ENCODE assay signal across 23 mouse cellular contexts in the genomic region with DNA sequence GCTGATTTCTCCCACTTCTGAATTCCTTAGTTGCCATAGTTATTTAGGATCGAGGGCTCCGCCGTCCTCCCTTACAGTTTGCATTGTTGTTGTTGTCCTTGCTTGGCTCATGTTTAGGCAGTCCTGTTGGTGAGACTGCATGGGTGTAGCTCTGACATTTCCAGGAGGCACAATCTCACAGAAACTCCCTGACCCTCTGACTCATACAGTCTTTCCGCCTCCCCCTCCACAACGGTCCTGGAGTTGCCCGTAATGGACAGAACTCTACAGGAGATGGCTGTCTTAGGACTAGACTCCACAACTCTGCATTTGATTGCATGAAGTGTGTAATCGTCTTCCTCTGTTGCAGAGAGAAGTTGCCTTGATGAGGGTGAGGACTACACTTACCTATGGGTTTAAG.
DNase-seq lines count a peak whose midpoint lies in the region; ATAC-seq and TF ChIP-seq lines count a peak whose summit lies in the region.
"Had no signal": no experiment of that assay in that cellular context is flagged by ENCODE, and none has a peak within 500 bp of the region (broad histone marks: within the 10 kb centered on the region; RNA-seq: fewer than 3 reads in every experiment).

No protein-coding gene starts in this region.

- H3K9me3 ChIP-seq in heart, embryonic 12.5 days (replicated peaks): no peaks in the 10 kb centered on the region
- H3K9me3 ChIP-seq: forebrain, embryonic 13.5 days; G1E; hindbrain, embryonic 15.5 days; midbrain, embryonic 12.5 days; neural tube, embryonic 13.5 days had no signal

- 68% methylated on average over 7 of the region's 7 CpGs for WGBS in heart, embryonic 12.5 days
- WGBS in macrophage (ENCODE audit: missing documents): 73% methylated on average over 7 of the region's 7 CpGs

- TF ChIP-seq CTCF in testis, adult 2 months (IDR thresholded peaks at IDR 0.05; ENCODE audit: control insufficient read depth, insufficient read depth, insufficient replicate concordance, low read depth, low read length): no peak

- no peak for TF ChIP-seq POLR2A in testis, adult 2 months (IDR thresholded peaks at IDR 0.05; ENCODE audit: control insufficient read depth, low read depth, low read length)

- H3K9ac ChIP-seq in heart, embryonic 12.5 days: 0 out of 2 replicates have a peak overlapping the region, but pooled peaks have one; percentile 38
- H3K9ac ChIP-seq: forebrain, embryonic 13.5 days; hindbrain, embryonic 15.5 days; midbrain, embryonic 12.5 days; neural tube, embryonic 13.5 days had no signal

- peak overlapping the region; percentile 75 for H3K27ac ChIP-seq in heart, embryonic 12.5 days (ENCODE audit: poor library complexity, severe bottlenecking)
- H3K27ac ChIP-seq in testis, adult 2 months (ENCODE audit: control insufficient read depth, insufficient read depth, low read depth, low read length): peak overlapping the region; percentile 15; the same call in 1 of the 2 replicates
- H3K27ac ChIP-seq in brown adipose tissue, adult 24 weeks (replicated peaks; ENCODE audit: low read depth, low read length): peak overlapping the region; percentile 91
- peak overlapping the region; percentile 47 for H3K27ac ChIP-seq in macrophage
- H3K27ac ChIP-seq: forebrain, embryonic 13.5 days; hindbrain, embryonic 15.5 days; layer of hippocampus, adult 2 months; midbrain, embryonic 12.5 days; neural tube, embryonic 13.5 days; stomach, postnatal 0 days had no signal

- H3K4me3 ChIP-seq in heart, embryonic 12.5 days: no peak overlapping the region
- H3K4me3 ChIP-seq in testis, adult 2 months (ENCODE audit: control insufficient read depth, low read depth, low read length): no peak overlapping the region
- no peak overlapping the region for H3K4me3 ChIP-seq in brown adipose tissue, adult 24 weeks (ENCODE audit: insufficient read depth, low read depth, low read length)
- H3K4me3 ChIP-seq in macrophage (ENCODE audit: inconsistent target): no peak overlapping the region
- H3K4me3 ChIP-seq: forebrain, embryonic 13.5 days; hindbrain, embryonic 15.5 days; layer of hippocampus, adult 2 months; midbrain, embryonic 12.5 days; neural tube, embryonic 13.5 days had no signal

- no peak overlapping the region for H3K4me2 ChIP-seq in heart, embryonic 12.5 days
- H3K4me2 ChIP-seq: forebrain, embryonic 13.5 days; hindbrain, embryonic 15.5 days; midbrain, embryonic 12.5 days; neural tube, embryonic 13.5 days had no signal

- H3K79me2 ChIP-seq in macrophage (ENCODE audit: inconsistent target): peaks cover 58% of the 10 kb centered on the region

- no peak for DNase-seq in heart, postnatal 4 days
- no peak for DNase-seq in testis, postnatal 14 days (ENCODE audit: low spot score)
- DNase-seq in layer of hippocampus, adult 18-20 months (ENCODE audit: low spot score in 2 of 2): no peak
- no peak for DNase-seq in cerebellum, postnatal 10 days
- DNase-seq: cerebellum, postnatal 14 days; gastrocnemius, postnatal 36 days; left cerebral cortex, postnatal 4 days; lung, adult 18-20 months; right cerebral cortex, postnatal 14 days; thymus, postnatal 4 days had no signal

- peaks cover 23% of the 10 kb centered on the region for H3K36me3 ChIP-seq in heart, embryonic 12.5 days
- H3K36me3 ChIP-seq in testis, adult 2 months (ENCODE audit: control insufficient read depth, insufficient read depth, low read length): no peaks in the 10 kb centered on the region
- H3K36me3 ChIP-seq in macrophage (ENCODE audit: inconsistent target): peaks cover 20% of the 10 kb centered on the region; the same call in 1 of the 2 replicates

- peaks cover 37% of the 10 kb centered on the region for H3K4me1 ChIP-seq in heart, embryonic 12.5 days (replicated peaks)
- no peaks in the 10 kb centered on the region for H3K4me1 ChIP-seq in testis, adult 2 months (ENCODE audit: control insufficient read depth, insufficient read depth, low read length)
- H3K4me1 ChIP-seq in brown adipose tissue, adult 24 weeks (ENCODE audit: control insufficient read depth, insufficient read depth, insufficient read length, low read length): peaks cover 10% of the 10 kb centered on the region
- H3K4me1 ChIP-seq: forebrain, embryonic 13.5 days; midbrain, embryonic 12.5 days had no signal

- no peak for ATAC-seq in heart, embryonic 12.5 days (ENCODE audit: insufficient number of reproducible peaks, low FRiP score)
- ATAC-seq: CD4-positive, CD25-positive, alpha-beta regulatory T cell, adult 4 months; forebrain, embryonic 13.5 days; intestine, postnatal 0 days had no signal

- H3K27me3 ChIP-seq in heart, embryonic 12.5 days (replicated peaks): no peaks in the 10 kb centered on the region
- H3K27me3 ChIP-seq in testis, adult 2 months (ENCODE audit: control insufficient read depth, insufficient read depth, low read length): no peaks in the 10 kb centered on the region
- H3K27me3 ChIP-seq: forebrain, embryonic 13.5 days; hindbrain, embryonic 15.5 days; midbrain, embryonic 12.5 days; neural tube, embryonic 13.5 days had no signal

Comparison
In these comparisons a context has a peak if more than half of its experiments do, and no peak if none do; other contexts are left out.
1. H3K27ac ChIP-seq: peak in every context shown above with its lines; median percentile 91 in brown adipose tissue, adult 24 weeks; 75 in heart, embryonic 12.5 days; 47 in macrophage; 15 in testis, adult 2 months.